Mouse (Mus musculus): ENCODE measurements around the gene Kcnj11.

Gene Kcnj11

DNA sequence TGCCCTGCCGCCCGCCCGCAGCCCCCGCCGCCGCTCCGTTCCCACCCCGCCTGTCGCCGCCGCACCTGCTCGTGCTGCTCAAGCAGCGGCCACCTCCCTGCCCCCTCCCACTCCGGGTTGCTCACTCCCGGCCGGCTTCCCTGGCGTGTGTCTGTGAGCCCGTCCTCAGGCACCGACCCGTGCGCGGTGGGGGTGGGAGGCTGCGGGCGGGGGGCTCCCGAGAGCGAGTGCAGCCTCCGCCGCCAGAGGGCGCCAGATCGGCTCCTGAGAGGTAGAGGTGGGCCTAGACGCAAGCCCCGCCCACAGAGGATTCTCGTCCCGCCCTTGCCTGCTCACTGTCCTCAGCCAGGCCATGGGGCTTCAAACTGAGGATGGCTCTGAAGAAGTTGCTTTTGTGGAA, at the start of gene Kcnj11:
Gene Kcnj11 (minus strand): TSS at position 202 of the 400 bp plus-strand sequence.
- peak; percentile 98 for DNase-seq

GRCm38 (mm10) chr7:46147417-46147816, 46.9 kb upstream of the Kcnj11 start:
- no peak for DNase-seq

DNA sequence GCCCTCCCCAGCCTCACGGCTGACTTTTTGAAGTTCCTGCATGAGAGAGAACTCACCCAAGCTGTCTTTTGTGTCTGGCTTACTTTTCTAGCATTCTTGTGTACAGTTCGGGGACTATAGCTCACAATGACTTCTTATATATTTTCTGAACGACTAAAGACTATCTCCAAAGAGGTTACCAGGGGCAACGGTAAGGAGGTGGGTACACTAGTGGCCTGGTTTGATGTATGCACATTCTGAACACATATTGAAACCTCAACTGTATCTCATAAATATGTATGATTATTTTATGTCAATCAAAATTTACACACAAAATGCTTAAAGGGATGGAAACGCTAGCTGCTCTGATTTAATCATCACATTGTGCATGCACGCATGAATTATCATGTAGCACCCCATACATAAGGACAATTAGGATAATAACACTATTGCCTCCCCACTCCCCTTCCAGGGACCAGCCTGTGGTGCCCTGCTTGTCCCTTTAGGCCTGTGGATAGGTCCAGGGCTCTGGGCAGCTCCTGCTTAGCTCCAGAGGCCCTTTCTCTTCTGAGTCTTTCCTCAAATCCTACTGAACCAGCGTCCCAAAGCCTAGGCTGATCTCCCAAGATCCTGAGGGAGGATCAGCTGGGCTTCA, 46.2 kb upstream of the Kcnj11 start:
- DNase-seq = no peak

DNA sequence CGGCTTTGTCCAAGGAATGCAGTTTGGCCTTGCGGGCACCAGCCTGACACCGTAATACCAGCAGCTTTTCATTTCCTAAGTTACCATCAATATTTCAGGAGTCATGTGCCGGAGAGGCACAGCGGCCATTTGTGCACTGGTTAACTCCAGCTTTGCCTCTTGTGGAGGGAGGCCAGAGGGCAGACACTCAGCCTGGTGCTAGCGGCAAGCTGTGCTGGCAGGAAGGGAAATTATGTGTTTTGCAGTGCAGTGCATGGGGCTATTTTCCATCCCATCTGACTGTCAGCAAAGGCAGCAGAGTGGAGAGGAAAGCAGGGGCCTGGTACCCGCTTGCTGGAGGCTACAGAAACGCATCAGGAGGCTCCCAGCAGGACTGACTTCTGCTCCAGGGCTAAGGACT, 43.5 kb upstream of the Kcnj11 start:
- peak; percentile 53 to 56 for DNase-seq

DNA sequence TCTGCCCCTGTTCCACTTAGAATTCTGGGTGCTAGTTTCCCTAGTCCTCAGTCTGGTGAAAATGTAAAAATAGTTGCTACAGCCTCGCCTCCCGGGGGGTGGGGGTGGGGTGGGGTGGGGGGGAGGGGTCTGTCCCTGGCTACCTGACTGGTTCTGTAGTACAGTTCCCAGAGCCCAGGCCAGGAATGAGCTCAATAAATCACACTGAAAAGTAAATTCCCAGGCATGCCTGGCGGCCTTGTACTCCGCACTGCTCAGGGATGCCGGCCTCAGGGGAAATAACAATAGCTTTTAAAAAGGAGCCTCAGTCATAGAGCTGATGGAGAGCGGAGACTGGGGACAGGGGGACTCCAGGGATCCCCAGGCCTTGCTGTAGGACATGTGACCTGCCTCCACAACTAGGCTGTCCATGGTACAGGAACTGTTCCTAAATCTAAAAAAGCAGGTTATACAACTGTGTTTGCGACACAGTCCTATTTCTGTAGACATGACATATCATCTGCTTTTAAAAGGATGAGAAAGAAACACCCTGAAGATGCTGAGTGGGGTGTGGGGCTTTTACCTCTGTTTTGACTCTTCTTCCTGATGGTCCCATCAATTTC, 37.9 kb upstream of the Kcnj11 start:
- no peak for DNase-seq

DNA sequence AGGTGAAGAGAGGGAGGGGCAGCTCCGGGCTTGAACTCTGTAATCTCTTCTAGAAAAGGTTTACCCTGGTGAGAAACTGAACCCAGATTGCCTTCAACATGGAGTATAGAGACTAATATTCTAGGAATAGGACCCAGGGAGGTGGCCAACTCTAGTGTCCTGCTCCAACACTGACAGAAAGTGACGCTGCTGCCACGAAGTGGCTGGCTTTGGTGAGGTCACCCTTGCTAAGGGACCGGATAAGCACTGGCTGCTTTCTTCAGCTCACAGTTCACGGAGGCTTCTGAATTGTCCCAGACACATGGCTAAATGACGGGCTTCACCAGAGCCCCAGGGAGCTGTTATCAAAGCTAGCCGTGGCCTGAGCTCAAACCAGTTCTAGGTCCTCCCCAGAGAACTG, 33.3 kb upstream of the Kcnj11 start:
- no peak for DNase-seq

DNA sequence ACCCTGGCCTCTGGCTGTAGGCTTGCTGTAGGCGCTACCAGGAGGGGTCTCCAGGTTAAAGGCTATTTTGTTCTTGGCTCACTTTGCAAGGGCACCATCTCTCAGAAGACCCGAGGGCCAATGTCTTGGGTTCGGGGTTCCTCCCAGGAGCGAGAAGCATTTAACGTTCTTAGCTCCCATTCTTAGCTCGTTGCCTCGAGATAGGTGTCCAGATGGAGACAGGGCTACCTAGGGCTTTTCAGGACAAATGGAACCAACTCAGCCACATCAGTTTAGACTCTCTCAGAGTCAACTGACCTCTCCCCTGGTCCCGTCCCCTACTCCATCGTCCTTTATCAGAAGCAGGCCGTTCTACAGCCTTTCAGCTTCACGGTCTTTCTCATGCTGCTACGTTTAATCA, 31.7 kb upstream of the Kcnj11 start:
- DNase-seq = no peak

GRCm38 (mm10) chr7:46131806-46132205, 31.2 kb upstream of the Kcnj11 start:
- no peak for DNase-seq

DNA sequence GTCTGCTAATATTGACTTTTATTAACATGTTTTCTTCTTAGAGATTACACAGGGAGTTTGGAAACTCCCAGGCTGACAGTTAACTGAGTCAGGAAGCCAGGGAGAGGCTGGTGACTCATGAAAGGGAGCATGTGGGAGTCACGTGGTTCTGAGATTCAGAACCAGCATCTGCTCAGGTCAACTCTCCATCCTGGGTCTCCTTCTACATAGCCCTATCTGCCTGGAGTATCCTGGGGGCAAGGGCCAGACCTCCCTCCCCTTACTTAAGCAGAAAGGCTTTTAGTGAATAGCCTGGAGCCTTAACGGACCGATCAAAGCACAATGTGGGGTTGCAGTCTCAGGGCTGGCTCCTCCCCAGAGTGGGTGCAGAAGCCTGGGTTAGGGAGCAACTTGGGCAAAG, 30.7 kb upstream of the Kcnj11 start:
- no peak for DNase-seq

- DNase-seq = no peak
Observed at GRCm38 (mm10) chr7:46130723-46131122, 30.2 kb upstream of the Kcnj11 start.

DNA sequence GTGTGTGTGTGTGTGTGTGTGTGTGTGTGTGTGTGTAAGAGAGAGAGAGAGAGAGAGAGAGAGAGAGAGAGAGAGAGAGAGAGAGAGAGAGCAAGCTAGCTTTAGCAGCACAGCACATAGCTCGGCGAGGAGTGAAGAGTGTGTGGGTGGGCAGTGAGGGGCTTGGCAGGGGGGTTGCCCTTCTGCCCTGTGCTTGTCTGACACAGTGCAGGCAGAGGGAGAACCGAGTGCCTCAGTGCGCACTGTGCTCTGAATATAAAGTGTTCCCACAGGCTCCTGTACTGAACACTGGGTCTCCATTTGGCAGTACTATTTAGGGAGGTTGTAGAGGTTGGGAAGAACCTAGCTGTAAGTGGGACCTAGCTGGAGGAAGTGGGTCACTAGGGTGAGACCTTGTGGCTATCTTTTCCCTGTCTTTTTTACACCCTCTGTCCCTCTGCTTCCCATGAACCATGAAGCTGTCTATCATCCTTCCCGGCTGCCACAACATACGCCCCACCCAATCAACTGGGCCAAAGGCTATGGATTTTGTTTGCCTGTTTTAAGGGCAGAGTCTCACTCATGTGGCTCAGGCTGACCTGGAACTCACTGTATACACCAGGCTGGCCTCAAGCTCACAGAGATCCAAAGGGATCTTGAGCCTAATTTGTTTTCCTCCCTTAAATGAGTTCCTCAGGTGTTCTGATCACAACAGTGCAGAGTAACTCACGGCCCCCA, 29.1 kb upstream of the Kcnj11 start:
- no peak for DNase-seq

DNA sequence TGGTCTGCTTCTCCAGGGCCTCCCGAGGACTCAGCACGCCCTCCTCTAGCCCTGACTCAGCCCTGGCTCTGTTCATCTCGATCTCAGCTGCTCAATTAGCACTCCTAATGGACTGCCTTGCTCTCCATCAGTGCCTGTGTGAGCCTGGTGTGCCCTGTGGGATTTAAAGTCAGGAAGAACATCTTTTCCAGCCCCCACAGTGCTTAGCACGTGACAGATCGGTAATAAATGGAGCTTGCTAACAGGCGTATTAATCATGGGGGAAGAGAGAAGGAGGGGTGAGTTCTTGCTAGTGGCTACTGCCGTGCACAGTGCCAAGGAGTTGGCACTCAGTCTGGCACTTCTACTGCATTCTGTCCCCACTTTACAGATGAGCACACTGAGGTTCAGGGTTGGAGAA, 27.6 kb upstream of the Kcnj11 start:
- no peak for DNase-seq

DNA sequence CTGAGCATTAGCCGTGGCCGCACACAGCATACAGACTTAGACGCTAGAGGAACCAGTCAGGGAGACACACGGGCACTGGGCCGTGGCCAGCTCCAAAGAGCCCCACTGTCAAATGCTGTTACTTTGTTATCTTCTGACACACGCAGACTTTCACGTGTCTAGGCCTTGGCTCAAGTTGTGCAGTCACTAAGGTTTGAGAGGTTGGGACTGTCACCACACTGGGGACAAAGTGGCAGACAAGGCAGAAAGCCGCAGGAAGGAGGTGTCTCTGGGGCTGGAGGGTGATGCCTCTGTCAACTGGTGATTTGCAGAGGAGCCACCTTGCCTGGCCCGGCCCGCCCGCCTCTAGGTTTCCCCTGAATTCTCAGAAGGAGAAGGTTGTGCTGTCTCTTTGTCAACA, 24.8 kb upstream of the Kcnj11 start:
- DNase-seq = peak; percentile 10 to 11

- DNase-seq = peak in 1 of 2 experiments; percentile 22
Observed at GRCm38 (mm10) chr7:46124460-46124859, 23.9 kb upstream of the Kcnj11 start.

DNA sequence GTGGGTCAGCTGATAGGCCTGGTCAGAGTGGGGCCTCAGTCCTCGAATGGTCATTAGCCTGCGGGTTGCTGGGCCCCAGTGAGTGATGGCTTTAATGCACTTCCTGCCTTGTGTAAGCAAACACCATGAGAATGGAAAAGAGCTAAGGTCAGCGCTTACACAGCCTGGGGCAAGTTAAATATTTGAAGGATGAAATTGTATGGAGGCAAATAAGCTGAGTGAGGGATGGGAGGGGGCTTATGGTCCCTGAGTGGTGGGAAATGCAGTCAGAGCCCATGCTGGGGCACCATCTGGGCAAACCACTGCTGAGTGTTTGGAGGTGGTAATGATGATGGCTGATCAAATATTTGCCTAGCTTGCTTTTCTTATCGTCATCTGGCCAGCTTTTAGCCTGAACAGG, 22.4 kb upstream of the Kcnj11 start:
- DNase-seq = peak in 1 of 2 experiments; percentile 60

- DNase-seq = no peak
Observed at GRCm38 (mm10) chr7:46117035-46117434, 16.5 kb upstream of the Kcnj11 start.

DNA sequence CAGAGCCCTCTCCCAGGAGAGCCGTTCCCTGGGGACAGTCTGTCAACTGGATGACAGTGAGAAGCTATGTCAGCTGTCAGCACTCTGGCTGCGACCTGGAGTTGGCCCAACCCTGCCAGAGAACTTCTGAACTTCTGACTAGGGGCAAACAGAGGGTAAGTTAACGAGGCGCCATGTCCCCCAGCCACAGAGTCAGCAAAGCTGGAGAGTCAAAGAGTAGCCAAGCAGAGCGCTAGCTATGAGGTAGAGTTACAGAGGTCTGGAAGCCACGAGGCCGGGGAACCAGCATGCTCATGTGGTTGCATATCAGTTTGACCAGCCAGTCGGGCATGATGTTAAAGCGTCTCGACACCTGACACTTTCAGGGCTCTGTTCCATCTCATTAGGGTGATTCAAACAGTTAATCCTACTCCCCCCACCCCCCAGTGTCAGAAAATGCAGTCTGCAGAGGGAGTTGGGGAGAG, 15.6 kb upstream of the Kcnj11 start:
- peak; percentile 68 to 71 for DNase-seq

- DNase-seq = peak; percentile 81 to 82
Observed at GRCm38 (mm10) chr7:46113435-46113834, 12.9 kb upstream of the Kcnj11 start.

- DNase-seq = no peak
Observed at GRCm38 (mm10) chr7:46111938-46112337, 11.4 kb upstream of the Kcnj11 start.

GRCm38 (mm10) chr7:46111212-46111817, 10.8 kb upstream of the Kcnj11 start:
- no peak for DNase-seq

DNA sequence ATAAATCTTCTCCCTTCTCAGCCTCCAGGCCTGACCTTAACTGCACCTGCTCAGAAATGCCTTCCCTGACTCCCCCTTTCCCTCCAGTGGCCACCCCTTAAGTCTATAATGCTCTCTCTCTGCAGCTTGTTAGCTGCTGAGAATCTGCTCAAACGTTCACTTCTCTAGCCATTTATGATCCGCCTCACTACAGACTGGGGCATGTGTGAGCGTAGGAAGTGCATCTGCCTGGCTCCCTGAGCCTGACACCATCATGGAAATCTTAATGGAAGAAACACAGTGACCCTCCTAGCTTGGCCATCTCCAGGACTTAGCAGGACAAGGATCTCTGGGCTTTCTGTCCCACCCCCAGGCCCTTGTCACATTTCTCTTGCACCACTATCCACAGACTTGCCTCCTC, 9.5 kb upstream of the Kcnj11 start:
- no peak for DNase-seq

- DNase-seq = peak; percentile 65 to 66
Observed at GRCm38 (mm10) chr7:46105484-46105883, 4.9 kb upstream of the Kcnj11 start.

- peak; percentile 93 to 95 for DNase-seq
Observed at GRCm38 (mm10) chr7:46104256-46104915, 3.8 kb upstream of the Kcnj11 start.
